Mouse (Mus musculus): ENCODE measurements around the gene Ppp1r26.

GRCm38 (mm10) chr2:28396928-28397327 is 49.7 kb upstream of the Ppp1r26 start:
- TF ChIP-seq CTCF (IDR thresholded peaks at IDR 0.05; ENCODE audit: low read depth) (no peak), EP300 (optimal IDR thresholded peaks at IDR 0.05) (no peak)
